Mouse (Mus musculus): ENCODE data around the gene Pde4d. TPM values are rescaled to one million over a fixed set of nuclear protein-coding genes. Genes with fewer than 3 reads are reported as not detected.

The Pde4d gene
- total and polyA plus RNA-seq, 3 experiments, result 18.5 to 18.8 TPM; not detected in 1

DNA sequence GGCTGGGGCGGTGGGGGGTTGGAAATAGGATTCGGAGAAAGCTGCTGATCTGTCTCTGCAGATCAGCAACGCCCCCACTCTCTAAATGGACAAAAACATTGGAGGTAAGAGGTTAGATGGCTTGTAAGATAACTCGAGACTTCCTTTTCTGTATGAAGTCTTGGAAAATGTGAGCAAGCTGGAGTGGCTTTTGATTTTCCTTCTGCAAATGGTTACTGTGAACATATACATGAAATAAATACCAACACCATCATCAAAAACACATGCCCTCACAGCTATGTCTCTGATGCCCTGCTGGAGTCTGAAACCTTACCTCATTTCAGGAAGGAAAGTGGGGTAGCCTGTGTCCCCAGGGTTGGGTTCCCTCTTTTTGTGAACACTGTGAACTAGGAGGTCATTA lies 1359.9 kb downstream of the Pde4d start:
- Histone ChIP-seq H3K79me2 (ENCODE audit: control insufficient read depth, insufficient read depth, low read length, poor library complexity) (peaks cover 2% of the 10 kb centered on the region; the same call in 1 of the 2 replicates), H3K27me3 (ENCODE audit: control insufficient read depth in 1 of 2, insufficient read depth in 2 of 2, low read length in 2 of 2) (no peaks in the 10 kb centered on the region), H3K9me3 (replicated peaks; ENCODE audit: insufficient read depth, low read length) (no peaks in the 10 kb centered on the region), H3K4me1 (ENCODE audit: control insufficient read depth in 1 of 2, insufficient read depth in 2 of 2, low read length in 2 of 2) (peaks cover 19 to 25% of the 10 kb centered on the region in 2 experiments), H3K4me3 (ENCODE audit: control insufficient read depth in 1 of 2, insufficient read depth in 1 of 2, low read depth in 2 of 2, low read length in 2 of 2) (no peak overlapping the region), H3K9ac (ENCODE audit: control insufficient read depth, low read depth, low read length, poor library complexity, severe bottlenecking) (no peak overlapping the region), H3K36me3 (ENCODE audit: control insufficient read depth in 1 of 2, insufficient read depth in 2 of 2, low read length in 2 of 2) (peaks cover 8 to 36% of the 10 kb centered on the region in 2 experiments), H3K27ac (ENCODE audit: control insufficient read depth, low read depth, low read length) (no peak overlapping the region)
- no peak for DNase-seq (ENCODE audit: low read depth, low spot score)
- TF ChIP-seq ETS1 (IDR thresholded peaks at IDR 0.05; ENCODE audit: low read depth, low read length) (no peak), ZC3H11A (IDR thresholded peaks at IDR 0.05; ENCODE audit: low read depth, low read length) (no peak), BHLHE40 (IDR thresholded peaks at IDR 0.05; ENCODE audit: borderline replicate concordance, low read depth, low read length) (no peak), CTCF (IDR thresholded peaks at IDR 0.05 in 2 of 3, conservative IDR thresholded peaks at IDR 0.05 in 1 of 3; ENCODE audit: control insufficient read depth in 1 of 3, insufficient read depth in 1 of 3, low read depth in 2 of 3, low read length in 3 of 3, poor library complexity in 1 of 3, severe bottlenecking in 1 of 3) (no peak), ZKSCAN1 (IDR thresholded peaks at IDR 0.05; ENCODE audit: low read depth, low read length) (no peak), CHD1 (IDR thresholded peaks at IDR 0.05; ENCODE audit: low read depth, low read length) (no peak), RAD21 (IDR thresholded peaks at IDR 0.05; ENCODE audit: low read depth, low read length) (no peak), UBTF (IDR thresholded peaks at IDR 0.05; ENCODE audit: borderline replicate concordance, insufficient read depth, low read depth, low read length) (no peak)

DNA sequence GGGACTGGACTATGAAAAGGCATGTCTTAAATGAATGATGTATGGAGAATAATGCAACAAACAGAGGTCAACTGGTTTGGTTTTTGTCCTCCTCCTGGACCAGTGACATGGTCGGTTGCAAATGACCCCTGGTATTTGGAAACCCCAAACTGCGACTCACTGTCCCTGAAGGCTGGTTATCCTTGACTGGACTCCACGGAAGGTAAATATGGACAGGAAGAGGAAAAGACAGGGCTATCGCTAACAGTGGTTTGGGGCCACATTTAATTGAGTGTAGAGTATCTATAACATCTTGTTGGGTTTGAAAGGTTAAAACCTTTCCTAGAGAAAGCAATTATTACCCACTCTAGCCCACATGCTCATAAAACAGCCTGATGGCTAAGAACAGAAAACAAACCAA lies 1364.2 kb downstream of the Pde4d start:
- no peak overlapping the region for H3K9ac ChIP-seq (ENCODE audit: control insufficient read depth, low read depth, low read length, poor library complexity, severe bottlenecking)
- no peak overlapping the region for H3K4me3 ChIP-seq (ENCODE audit: control insufficient read depth in 1 of 2, insufficient read depth in 1 of 2, low read depth in 2 of 2, low read length in 2 of 2)
- no peak overlapping the region for H3K27ac ChIP-seq (ENCODE audit: control insufficient read depth, low read depth, low read length)
- H3K9me3 ChIP-seq (replicated peaks; ENCODE audit: insufficient read depth, low read length), result no peaks in the 10 kb centered on the region
- peaks cover 6 to 7% of the 10 kb centered on the region in 2 experiments for H3K4me1 ChIP-seq (ENCODE audit: control insufficient read depth in 1 of 2, insufficient read depth in 2 of 2, low read length in 2 of 2)
- no peak for DNase-seq (ENCODE audit: low read depth, low spot score)
- H3K79me2 ChIP-seq (ENCODE audit: control insufficient read depth, insufficient read depth, low read length, poor library complexity), result no peaks in the 10 kb centered on the region
- TF ChIP-seq MAX (IDR thresholded peaks at IDR 0.05; ENCODE audit: low read length), result no peak
- no peak for TF ChIP-seq POLR2AphosphoS2 (IDR thresholded peaks at IDR 0.05; ENCODE audit: low read length)
- no peak for TF ChIP-seq TCF12 (IDR thresholded peaks at IDR 0.05; ENCODE audit: low read depth, low read length)
- no peak for TF ChIP-seq NRF1 (IDR thresholded peaks at IDR 0.05; ENCODE audit: insufficient read depth, low read depth, low read length, poor library complexity, severe bottlenecking)
- TF ChIP-seq TAL1 (IDR thresholded peaks at IDR 0.05; ENCODE audit: low read length), result no peak
- no peak for TF ChIP-seq POLR2AphosphoS5 (IDR thresholded peaks at IDR 0.05; ENCODE audit: borderline replicate concordance, low read depth, low read length)
- TF ChIP-seq ETS1 (IDR thresholded peaks at IDR 0.05; ENCODE audit: low read depth, low read length), result no peak
- no peak for TF ChIP-seq NELFE (IDR thresholded peaks at IDR 0.05; ENCODE audit: low read depth, low read length)
- no peak for TF ChIP-seq GABPA (IDR thresholded peaks at IDR 0.05; ENCODE audit: low read depth, low read length)
- no peak for TF ChIP-seq JUND (IDR thresholded peaks at IDR 0.05; ENCODE audit: low read depth, low read length)
- no peak for TF ChIP-seq CTCF (IDR thresholded peaks at IDR 0.05 in 2 of 3, conservative IDR thresholded peaks at IDR 0.05 in 1 of 3; ENCODE audit: control insufficient read depth in 1 of 3, insufficient read depth in 1 of 3, low read depth in 2 of 3, low read length in 3 of 3, poor library complexity in 1 of 3, severe bottlenecking in 1 of 3)
- TF ChIP-seq KAT2A (conservative IDR thresholded peaks at IDR 0.05; ENCODE audit: low read depth, low read length), result no peak
- TF ChIP-seq HCFC1 (IDR thresholded peaks at IDR 0.05; ENCODE audit: low read depth, low read length), result no peak
- TF ChIP-seq ZMIZ1 (IDR thresholded peaks at IDR 0.05; ENCODE audit: low read depth, low read length), result no peak
- TF ChIP-seq EP300 (IDR thresholded peaks at IDR 0.05; ENCODE audit: low read depth in 1 of 2, low read length in 2 of 2), result no peak
- no peak for TF ChIP-seq MEF2A (IDR thresholded peaks at IDR 0.05; ENCODE audit: extremely low read depth, insufficient replicate concordance, low read depth, low read length, poor library complexity, severe bottlenecking)
- H3K27me3 ChIP-seq (ENCODE audit: control insufficient read depth in 1 of 2, insufficient read depth in 2 of 2, low read length in 2 of 2), result no peaks in the 10 kb centered on the region
- peaks cover 6 to 8% of the 10 kb centered on the region in 2 experiments; a peak in 3 of 4 replicates for H3K36me3 ChIP-seq (ENCODE audit: control insufficient read depth in 1 of 2, insufficient read depth in 2 of 2, low read length in 2 of 2)

All from MEL (cell line).